Mouse (Mus musculus) embryonic facial prominence, embryonic 12.5 days (tissue): ENCODE data around the gene Egfl8. TPM values are rescaled to one million over a fixed set of nuclear protein-coding genes. Genes with fewer than 3 reads are reported as not detected.

Experiments
- ATAC-seq: fragments of 200-750 bp; cut with Nextera tagmentation; 2 replicates; pipeline ENCODE4 v1.8.0; 2017; ENCODE audit not compliant: insufficient number of reproducible peaks, insufficient read depth, low FRiP score, low TSS enrichment
- H3K27ac ChIP-seq: fragments of 300-500 bp; sonication (generic); 2 replicates; pipeline ENCODE4 v1.5.1; 2016; ENCODE audit warnings: mild to moderate bottlenecking
- H3K27me3 ChIP-seq: fragments of 300-500 bp; sonication (generic); 2 replicates; pipeline ENCODE4 v1.6.1; 2016; ENCODE audit warnings: mild to moderate bottlenecking, moderate library complexity
- H3K36me3 ChIP-seq: fragments of 300-500 bp; sonication (generic); 2 replicates; pipeline ENCODE4 v1.6.1; 2016; ENCODE audit warnings: mild to moderate bottlenecking
- H3K4me1 ChIP-seq: fragments of 300-500 bp; sonication (generic); 2 replicates; pipeline ENCODE4 v1.6.1; 2016
- H3K4me2 ChIP-seq: fragments of 300-500 bp; sonication (generic); replicated peaks from 2 replicates; pipeline ENCODE4 v1.6.1; 2016; ENCODE audit warnings: mild to moderate bottlenecking, moderate library complexity
- H3K4me3 ChIP-seq: fragments of 300-500 bp; sonication (generic); 2 replicates; pipeline ENCODE4 v1.5.1; 2016; ENCODE audit warnings: mild to moderate bottlenecking
- H3K9ac ChIP-seq: fragments of 300-500 bp; sonication (generic); 2 replicates; pipeline ENCODE4 v1.6.1; 2016; ENCODE audit warnings: mild to moderate bottlenecking, moderate library complexity
- H3K9me3 ChIP-seq: fragments of 300-500 bp; sonication (generic); 2 replicates; pipeline ENCODE4 v1.6.1; 2016; ENCODE audit warnings: mild to moderate bottlenecking, moderate library complexity
- WGBS: fragments of 180-500 bp; shearing (Covaris S2); methylation state at CpG from one replicate; pipeline ENCODE4 v1.1.7; 2016; 5-methylcytosine and 5-hydroxymethylcytosine counted together
- polyA plus RNA-seq: library from polyadenylated mRNA; unstranded; fragments of >200 nt; fragmentation: Nextera tagmentation; extraction: Ambion mirVana; gene quantifications from 2 replicates; pipeline ENCODE4 v1.2.1, GENCODE M21; 2016

The Egfl8 gene
- polyA plus RNA-seq, 1 experiment from 2014 or later, result 7.0 TPM

DNA sequence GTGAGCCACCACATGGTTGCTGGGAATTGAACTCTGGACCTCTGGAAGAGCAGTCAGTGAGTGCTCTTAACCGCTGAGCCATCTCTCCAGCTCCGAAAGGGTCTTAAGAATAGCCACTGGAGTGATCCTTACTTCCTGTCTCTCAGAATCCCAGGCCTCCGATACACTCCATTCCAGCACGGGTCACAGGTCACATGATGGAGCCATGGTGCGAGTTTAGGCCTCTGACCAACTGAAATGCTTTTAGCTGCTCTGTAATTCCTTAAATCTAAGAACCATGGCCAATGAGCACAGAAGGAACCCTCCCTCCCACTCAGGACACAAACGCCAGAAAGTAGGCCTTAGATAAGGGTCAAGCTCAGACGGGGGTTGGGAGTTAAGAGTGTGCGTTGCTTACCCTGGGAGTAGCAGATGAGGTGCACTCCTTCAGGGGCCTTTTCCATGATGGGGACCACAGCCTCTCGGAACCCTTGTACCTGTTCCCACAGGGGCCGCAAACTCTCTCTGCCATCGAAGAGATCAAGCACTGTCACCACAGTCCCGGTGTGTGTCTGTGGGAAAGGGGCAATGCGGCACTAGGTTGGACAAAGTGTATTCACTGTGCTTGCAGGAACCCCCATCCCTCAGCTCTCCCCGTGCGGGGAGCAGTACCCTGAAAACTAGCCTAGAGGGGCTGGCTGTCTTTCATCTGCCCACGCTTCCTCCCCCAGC lies 10.4 kb upstream of the Egfl8 start:
- Histone ChIP-seq H3K4me1 (peaks cover 40% of the 10 kb centered on the region), H3K27me3 (peaks cover 19% of the 10 kb centered on the region), H3K27ac (peak overlapping the region; percentile 89; the same call in 1 of the 2 replicates), H3K9ac (peak overlapping the region; percentile 60), H3K9me3 (no peaks in the 10 kb centered on the region), H3K4me2 (peak overlapping the region; percentile 78), H3K4me3 (peak overlapping the region; percentile 68), H3K36me3 (peaks cover 23% of the 10 kb centered on the region)
- WGBS, result 50% methylated on average over 16 of the region's 16 CpGs
- ATAC-seq, result no peak

- H3K4me2 ChIP-seq, result no peak overlapping the region
- H3K9ac ChIP-seq, result no peak overlapping the region
- 94% methylated on average over 3 of the region's 3 CpGs for WGBS
- H3K4me1 ChIP-seq, result peaks cover 28% of the 10 kb centered on the region
- no peak overlapping the region for H3K4me3 ChIP-seq
- H3K36me3 ChIP-seq, result peaks cover 28% of the 10 kb centered on the region
- no peak overlapping the region for H3K27ac ChIP-seq
- no peaks in the 10 kb centered on the region for H3K9me3 ChIP-seq
- peaks cover 7% of the 10 kb centered on the region for H3K27me3 ChIP-seq
- no peak for ATAC-seq
Measured at GRCm38 (mm10) chr17:34624981-34625380, 9.2 kb upstream of the Egfl8 start.

- peaks cover 32% of the 10 kb centered on the region for H3K36me3 ChIP-seq
- no peaks in the 10 kb centered on the region for H3K9me3 ChIP-seq
- H3K27me3 ChIP-seq, result no peaks in the 10 kb centered on the region
- H3K4me1 ChIP-seq, result peaks cover 10% of the 10 kb centered on the region; the same call in 1 of the 2 replicates
- no peak for ATAC-seq
- no peak overlapping the region for H3K4me3 ChIP-seq
- no peak overlapping the region for H3K4me2 ChIP-seq
- H3K9ac ChIP-seq, result no peak overlapping the region
- WGBS, result 83% methylated on average over 9 of the region's 9 CpGs
- H3K27ac ChIP-seq, result no peak overlapping the region
Measured at GRCm38 (mm10) chr17:34623161-34623560, 7.4 kb upstream of the Egfl8 start.

DNA sequence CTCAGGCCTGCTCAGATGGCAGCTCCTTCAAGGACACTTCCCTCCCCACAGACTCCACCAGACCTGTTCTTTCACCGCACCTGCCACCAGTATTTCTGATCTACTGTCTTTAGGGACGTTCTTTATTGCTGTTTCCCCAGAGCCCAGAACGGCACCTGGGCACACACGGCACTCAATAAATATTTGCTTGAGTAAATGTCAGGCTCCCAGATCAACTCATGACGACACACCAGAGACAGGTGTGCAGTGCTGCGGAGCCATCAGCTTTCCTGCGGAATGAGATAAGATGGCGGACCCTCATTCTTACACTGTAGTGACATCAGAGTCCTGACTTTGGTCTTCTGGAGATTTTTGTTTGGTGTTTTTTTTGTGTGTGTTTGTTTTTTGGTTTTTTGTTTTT lies 5.2 kb upstream of the Egfl8 start:
- Histone ChIP-seq H3K36me3 (peaks cover 48% of the 10 kb centered on the region), H3K9me3 (no peaks in the 10 kb centered on the region), H3K27me3 (no peaks in the 10 kb centered on the region), H3K4me2 (no peak overlapping the region), H3K27ac (no peak overlapping the region), H3K9ac (no peak overlapping the region), H3K4me3 (no peak overlapping the region), H3K4me1 (peaks cover under 1% of the 10 kb centered on the region; the same call in 1 of the 2 replicates)
- WGBS, result 92% methylated on average over 8 of the region's 8 CpGs
- no peak for ATAC-seq

GRCm38 (mm10) chr17:34618999-34619398 lies 3.2 kb upstream of the Egfl8 start:
- no peak overlapping the region for H3K4me3 ChIP-seq
- H3K27me3 ChIP-seq, result no peaks in the 10 kb centered on the region
- no peak overlapping the region for H3K9ac ChIP-seq
- H3K27ac ChIP-seq, result no peak overlapping the region
- peaks cover 54% of the 10 kb centered on the region for H3K36me3 ChIP-seq
- no peaks in the 10 kb centered on the region for H3K9me3 ChIP-seq
- no peak overlapping the region for H3K4me2 ChIP-seq
- 16% methylated on average over 6 of the region's 6 CpGs for WGBS
- H3K4me1 ChIP-seq, result no peaks in the 10 kb centered on the region
- ATAC-seq, result no peak

DNA sequence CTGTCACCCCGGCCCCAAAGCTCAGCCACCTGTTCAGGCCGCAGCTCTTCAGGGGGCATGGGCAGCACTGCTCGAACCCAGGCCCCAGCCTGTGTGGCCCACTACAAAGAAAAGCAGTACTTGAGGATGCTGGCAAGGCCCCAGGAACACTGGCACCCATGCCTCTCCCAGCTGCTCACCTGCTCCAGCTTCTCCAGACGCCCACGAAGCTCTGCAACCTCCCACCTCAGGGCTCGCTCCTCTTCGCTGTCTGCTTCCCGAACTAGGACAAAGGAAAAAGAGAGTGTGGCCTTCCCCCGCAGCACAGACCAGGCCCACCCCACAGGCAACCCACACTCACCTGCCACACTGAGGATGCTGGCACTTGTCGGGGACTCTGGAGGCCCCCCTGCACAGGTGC lies 1.9 kb downstream of the Egfl8 start:
- ATAC-seq, result no peak
- no peaks in the 10 kb centered on the region for H3K4me1 ChIP-seq
- no peaks in the 10 kb centered on the region for H3K9me3 ChIP-seq
- no peak overlapping the region for H3K9ac ChIP-seq
- no peak overlapping the region for H3K27ac ChIP-seq
- WGBS, result 93% methylated on average over 10 of the region's 10 CpGs
- peaks cover 62% of the 10 kb centered on the region for H3K36me3 ChIP-seq
- no peaks in the 10 kb centered on the region for H3K27me3 ChIP-seq
- no peak overlapping the region; the same call in 1 of the 2 replicates for H3K4me2 ChIP-seq
- H3K4me3 ChIP-seq, result no peak overlapping the region

DNA sequence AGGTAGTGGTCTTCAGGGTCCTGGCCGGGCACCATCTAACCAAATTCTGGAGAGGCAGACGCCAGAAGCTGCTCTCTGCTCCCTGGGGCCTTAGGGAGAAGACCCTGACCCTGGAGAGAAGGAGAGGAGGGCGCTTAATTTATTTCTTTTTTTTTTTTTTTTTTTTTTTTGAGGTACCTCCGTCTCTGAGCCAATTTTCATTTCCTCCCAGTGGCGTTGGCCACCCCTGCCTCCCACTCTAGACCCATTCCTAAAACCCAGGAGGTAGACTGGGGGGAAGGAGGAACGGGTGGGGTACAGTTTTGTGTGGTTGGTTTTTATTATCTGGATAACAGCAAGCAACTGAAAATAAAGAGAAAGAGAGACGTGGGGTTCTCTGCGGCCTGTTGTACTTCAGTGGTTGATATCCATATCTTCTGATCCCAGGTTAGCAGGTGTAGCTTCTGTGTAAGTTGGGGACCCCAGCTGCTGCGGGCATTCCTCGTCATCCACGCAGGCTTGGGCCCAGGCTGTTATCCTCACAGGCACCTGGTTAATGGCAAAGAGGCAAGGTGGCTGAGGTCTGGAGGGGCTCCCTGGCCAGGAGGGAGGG lies 2.6 kb downstream of the Egfl8 start:
- no peaks in the 10 kb centered on the region for H3K9me3 ChIP-seq
- H3K4me1 ChIP-seq, result peaks cover 5% of the 10 kb centered on the region; the same call in 1 of the 2 replicates
- 86% methylated on average over 11 of the region's 11 CpGs for WGBS
- H3K36me3 ChIP-seq, result peaks cover 64% of the 10 kb centered on the region
- no peak overlapping the region for H3K9ac ChIP-seq
- H3K4me3 ChIP-seq, result no peak overlapping the region
- H3K27me3 ChIP-seq, result no peaks in the 10 kb centered on the region
- no peak overlapping the region for H3K27ac ChIP-seq
- H3K4me2 ChIP-seq, result no peak overlapping the region
- ATAC-seq, result no peak

- H3K36me3 ChIP-seq, result peaks cover 53% of the 10 kb centered on the region
- no peak overlapping the region for H3K27ac ChIP-seq
- no peak overlapping the region for H3K9ac ChIP-seq
- no peak overlapping the region for H3K4me3 ChIP-seq
- no peak for ATAC-seq
- 91% methylated on average over 8 of the region's 8 CpGs for WGBS
- H3K4me2 ChIP-seq, result no peak overlapping the region
- peaks cover 19% of the 10 kb centered on the region for H3K4me1 ChIP-seq
- H3K9me3 ChIP-seq, result no peaks in the 10 kb centered on the region
- no peaks in the 10 kb centered on the region for H3K27me3 ChIP-seq
Measured at GRCm38 (mm10) chr17:34611050-34611449, 4.7 kb downstream of the Egfl8 start.

- Histone ChIP-seq H3K4me1 (peaks cover 30% of the 10 kb centered on the region), H3K4me3 (no peak overlapping the region), H3K4me2 (no peak overlapping the region), H3K9me3 (no peaks in the 10 kb centered on the region), H3K9ac (no peak overlapping the region), H3K27ac (no peak overlapping the region), H3K27me3 (no peaks in the 10 kb centered on the region), H3K36me3 (peaks cover 35% of the 10 kb centered on the region)
- ATAC-seq, result no peak
- WGBS, result 89% methylated on average over 7 of the region's 7 CpGs
Measured at GRCm38 (mm10) chr17:34607997-34608396, 7.8 kb downstream of the Egfl8 start.

GRCm38 (mm10) chr17:34606186-34607039 lies 9.4 kb downstream of the Egfl8 start:
- Histone ChIP-seq H3K27ac (peak overlapping the region; percentile 91), H3K4me1 (peaks cover 41% of the 10 kb centered on the region), H3K27me3 (no peaks in the 10 kb centered on the region), H3K9ac (peak overlapping the region; percentile 97), H3K4me2 (peak overlapping the region; percentile 91), H3K36me3 (peaks cover 26% of the 10 kb centered on the region), H3K4me3 (peak overlapping the region; percentile 97), H3K9me3 (no peaks in the 10 kb centered on the region)
- 16% methylated on average over 32 of the region's 32 CpGs for WGBS
- ATAC-seq, result no peak

DNA sequence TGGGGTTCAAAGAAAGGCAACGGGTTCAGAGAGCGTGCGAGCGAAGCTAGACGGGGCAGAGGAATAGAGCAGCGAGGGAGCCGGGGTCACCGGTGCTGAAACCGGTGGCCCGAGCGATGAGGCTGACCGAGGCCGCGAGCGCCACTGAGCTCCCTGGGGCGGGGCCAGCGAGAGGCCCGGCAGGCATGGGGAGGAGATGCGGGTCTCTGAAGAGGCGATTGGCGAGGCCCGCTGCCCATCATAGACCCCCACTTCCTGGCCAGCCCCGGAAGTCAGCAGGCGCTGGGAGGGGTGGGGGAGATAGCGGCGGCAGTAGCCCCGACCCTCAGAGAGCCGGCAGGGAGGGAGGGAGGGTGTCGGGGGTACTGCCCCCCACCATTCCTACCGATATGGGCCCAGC lies 10.2 kb downstream of the Egfl8 start:
- H3K27ac ChIP-seq, result peak overlapping the region; percentile 91
- H3K9ac ChIP-seq, result peak overlapping the region; percentile 97
- no peaks in the 10 kb centered on the region for H3K27me3 ChIP-seq
- no peaks in the 10 kb centered on the region for H3K9me3 ChIP-seq
- peak overlapping the region; percentile 97 for H3K4me3 ChIP-seq
- peaks cover 24% of the 10 kb centered on the region for H3K36me3 ChIP-seq
- under 1% methylated on average over 30 of the region's 30 CpGs for WGBS
- ATAC-seq, result peak; percentile 42
- peak overlapping the region; percentile 91 for H3K4me2 ChIP-seq
- H3K4me1 ChIP-seq, result peaks cover 41% of the 10 kb centered on the region
